Mouse (Mus musculus) myocyte (in vitro differentiated cells): Measurements from ENCODE around the gene Rpl11. TPM values are rescaled to one million over a fixed set of nuclear protein-coding genes. Genes with fewer than 3 reads are reported as not detected.
A peak's percentile ranks its signal among the peaks of the same experiment; 100 is the strongest.
"Not testable (repeated sequence)": the region's sequence is repeated elsewhere in the genome, so short reads cannot be mapped to it uniquely, and the experiment has no call there.

Experiments used
- H3K27me3 ChIP-seq: one replicate; pipeline ENCODE4 v1.6.1; 2011; ENCODE audit not compliant: control insufficient read depth, insufficient read depth, insufficient read length
- H3K36me3 ChIP-seq: one replicate; pipeline ENCODE4 v1.6.1; 2011; ENCODE audit not compliant: control insufficient read depth, insufficient read depth
- H3K4me2 ChIP-seq: one replicate; pipeline ENCODE4 v1.6.1; 2011; ENCODE audit warnings: low read depth, control low read depth
- H3K4me3 ChIP-seq: one replicate; pipeline ENCODE4 v1.5.1; 2011; ENCODE audit warnings: mild to moderate bottlenecking, control low read depth, moderate library complexity
- H3K79me2 ChIP-seq: one replicate; pipeline ENCODE4 v1.6.1; 2011; ENCODE audit not compliant: control insufficient read depth, insufficient read depth
- H3ac ChIP-seq: one replicate; pipeline ENCODE4 v1.6.1; 2011; ENCODE audit not compliant: control insufficient read depth, insufficient read length
- CEBPB ChIP-seq: IDR thresholded peaks from 2 replicates; pipeline ENCODE4 v1.6.1; 2011; ENCODE audit warnings: mild to moderate bottlenecking, moderate library complexity; ENCODE audit not compliant: poor library complexity, insufficient read depth, severe bottlenecking
- E2F4 ChIP-seq: IDR thresholded peaks from one replicate; pipeline ENCODE4 v1.6.1; 2011; ENCODE audit warnings: mild to moderate bottlenecking, control low read depth, moderate library complexity; ENCODE audit not compliant: insufficient read depth
- MAX ChIP-seq: IDR thresholded peaks from one replicate; pipeline ENCODE4 v1.6.1; 2011; ENCODE audit warnings: low read depth, mild to moderate bottlenecking, control low read depth
- MYOD1 ChIP-seq, 3 experiments: IDR thresholded peaks; one replicate each; pipeline ENCODE4 v1.6.1; 2011; ENCODE audit warnings: control low read depth in 2 of 3, low read depth in 2 of 3, mild to moderate bottlenecking in 2 of 3, moderate library complexity in 1 of 3; ENCODE audit not compliant: insufficient read length in 2 of 3, control insufficient read depth in 1 of 3
- MYOG ChIP-seq, 3 experiments: IDR thresholded peaks; one replicate each; pipeline ENCODE4 v1.6.1; 2011; ENCODE audit warnings: control low read depth in 2 of 3, low read depth in 2 of 3, mild to moderate bottlenecking in 2 of 3; ENCODE audit not compliant: insufficient read length in 2 of 3, control insufficient read depth in 1 of 3, insufficient read depth in 1 of 3
- POLR2A ChIP-seq: IDR thresholded peaks from one replicate; pipeline ENCODE4 v1.6.1; 2011; ENCODE audit warnings: low read depth, mild to moderate bottlenecking, control low read depth, moderate library complexity; ENCODE audit not compliant: insufficient read length
- POLR2AphosphoS2 ChIP-seq: IDR thresholded peaks from one replicate; pipeline ENCODE4 v1.6.1; 2011; ENCODE audit warnings: low read depth, control low read depth; ENCODE audit not compliant: insufficient read length
- REST ChIP-seq: IDR thresholded peaks from one replicate; pipeline ENCODE4 v1.6.1; 2011; ENCODE audit warnings: mild to moderate bottlenecking, control low read depth, moderate library complexity; ENCODE audit not compliant: insufficient read depth, insufficient read length
- SRF ChIP-seq: IDR thresholded peaks from one replicate; pipeline ENCODE4 v1.6.1; 2011; ENCODE audit warnings: low read depth; ENCODE audit not compliant: control insufficient read depth, insufficient read length
- TCF12 ChIP-seq: IDR thresholded peaks from one replicate; pipeline ENCODE4 v1.6.1; 2011; ENCODE audit warnings: mild to moderate bottlenecking, control low read depth; ENCODE audit not compliant: poor library complexity, insufficient read depth, severe bottlenecking
- TCF3 ChIP-seq: IDR thresholded peaks from one replicate; pipeline ENCODE4 v1.6.1; 2011; ENCODE audit warnings: low read depth, control low read depth; ENCODE audit not compliant: insufficient read length
- USF1 ChIP-seq: IDR thresholded peaks from one replicate; pipeline ENCODE4 v1.6.1; 2011; ENCODE audit warnings: low read depth, mild to moderate bottlenecking, control low read depth, moderate library complexity
- polyA plus RNA-seq: library from polyadenylated mRNA; unstranded; fragments of >200 nt; fragmentation: generic; extraction: Trizol; gene quantifications from one replicate; pipeline ENCODE4 v1.2.1, GENCODE M21; 2012; ENCODE audit warnings: missing spikeins

Rpl11 gene
- polyA plus RNA-seq, 1 experiment, result 1,551 TPM

DNA sequence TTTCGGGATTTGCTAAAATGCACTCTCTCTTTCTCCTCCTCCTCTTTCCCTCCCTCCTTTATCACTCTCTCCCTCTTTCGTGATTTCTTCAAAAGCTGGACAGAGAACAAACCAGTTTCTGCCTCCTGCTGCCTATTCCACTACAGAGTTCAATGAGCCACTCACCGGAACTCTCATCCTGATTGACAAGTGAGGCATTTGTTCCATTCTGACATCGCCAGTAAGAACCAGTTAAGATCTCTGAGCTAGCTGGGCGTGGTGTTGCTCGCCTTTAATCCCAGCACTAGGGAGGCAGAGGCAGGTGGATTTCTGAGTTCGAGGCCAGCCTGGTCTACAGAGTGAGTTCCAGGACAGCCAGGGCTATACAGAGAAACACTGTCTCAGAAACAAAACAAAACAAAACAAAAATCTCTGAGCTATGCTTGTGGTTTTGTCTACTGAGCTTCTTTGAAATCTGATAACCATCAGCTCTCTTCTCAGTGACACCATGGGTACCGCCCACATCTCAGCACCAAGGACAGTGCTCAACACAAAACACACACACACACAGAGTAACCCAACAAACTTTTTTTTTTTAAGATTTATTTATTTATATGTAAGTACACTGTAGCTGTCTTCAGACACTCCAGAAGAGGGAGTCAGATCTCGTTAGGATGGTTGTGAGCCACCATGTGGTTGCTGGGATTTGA lies 6.7 kb upstream of the Rpl11 start:
- not testable (repeated sequence) for H3K36me3 ChIP-seq, H3ac ChIP-seq, H3K4me2 ChIP-seq, H3K27me3 ChIP-seq, H3K4me3 ChIP-seq, H3K79me2 ChIP-seq
- TF ChIP-seq REST, result peak; percentile 73

DNA sequence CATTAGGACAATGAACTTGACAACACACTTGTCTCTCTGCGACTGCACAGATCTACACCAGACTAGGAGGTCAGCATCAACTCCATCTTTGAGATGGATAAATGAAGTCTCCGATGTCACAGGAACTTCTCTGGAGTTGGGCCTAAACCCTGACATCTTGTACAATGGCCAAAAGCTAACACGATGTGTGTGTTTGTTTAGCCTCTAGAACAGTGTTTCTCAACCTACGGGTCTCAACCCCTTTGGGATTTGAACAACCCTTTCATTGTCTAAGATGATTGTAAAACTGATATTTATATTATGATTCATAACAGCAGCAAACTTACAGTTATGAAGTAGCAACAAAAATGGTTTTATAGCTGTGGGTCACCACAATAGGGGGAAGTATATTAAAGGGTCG lies 4.7 kb upstream of the Rpl11 start:
- Histone ChIP-seq H3K79me2 (peaks cover 2% of the 10 kb centered on the region), H3K4me3 (no peak overlapping the region), H3K27me3 (no peaks in the 10 kb centered on the region), H3K4me2 (no peak overlapping the region), H3K36me3 (no peaks in the 10 kb centered on the region), H3ac (no peak overlapping the region)
- TF ChIP-seq MAX, result no peak
- peak; percentile 41; the same call in 1 of the 2 replicates for TF ChIP-seq CEBPB
- TF ChIP-seq TCF12, result no peak

DNA sequence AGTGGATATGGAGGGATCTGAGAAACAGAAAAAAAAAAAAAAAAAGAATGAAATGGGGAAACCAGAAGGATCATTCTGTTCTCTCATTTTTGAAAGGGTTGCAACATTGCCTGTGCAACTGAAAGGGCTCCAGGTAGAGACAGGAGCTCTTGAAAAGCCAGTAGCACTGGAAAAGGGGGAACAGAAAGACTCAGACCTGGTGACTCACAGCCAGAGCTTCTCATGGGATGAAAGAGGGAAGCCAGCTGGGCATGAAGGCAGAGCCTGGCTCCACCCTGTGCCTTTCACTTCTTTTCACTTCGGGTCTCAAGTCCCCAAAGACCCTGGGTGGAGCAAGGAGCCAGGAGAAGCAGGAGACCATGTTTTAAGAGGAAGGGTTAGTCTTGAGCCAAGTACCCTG lies 2.8 kb upstream of the Rpl11 start:
- no peaks in the 10 kb centered on the region for H3K27me3 ChIP-seq
- TF ChIP-seq SRF (no peak), MYOD1 (IDR thresholded peaks at IDR 0.05; ENCODE audit: control insufficient read depth in 1 of 3, insufficient read length in 2 of 3, low read depth in 2 of 3) (no peak), POLR2AphosphoS2 (no peak), TCF12 (no peak), REST (no peak), POLR2A (no peak), USF1 (no peak), MAX (no peak), TCF3 (no peak)
- H3K79me2 ChIP-seq, result peaks cover 21% of the 10 kb centered on the region
- no peak overlapping the region for H3ac ChIP-seq
- H3K4me2 ChIP-seq, result no peak overlapping the region
- H3K36me3 ChIP-seq, result peaks cover 13% of the 10 kb centered on the region
- H3K4me3 ChIP-seq, result no peak overlapping the region

DNA sequence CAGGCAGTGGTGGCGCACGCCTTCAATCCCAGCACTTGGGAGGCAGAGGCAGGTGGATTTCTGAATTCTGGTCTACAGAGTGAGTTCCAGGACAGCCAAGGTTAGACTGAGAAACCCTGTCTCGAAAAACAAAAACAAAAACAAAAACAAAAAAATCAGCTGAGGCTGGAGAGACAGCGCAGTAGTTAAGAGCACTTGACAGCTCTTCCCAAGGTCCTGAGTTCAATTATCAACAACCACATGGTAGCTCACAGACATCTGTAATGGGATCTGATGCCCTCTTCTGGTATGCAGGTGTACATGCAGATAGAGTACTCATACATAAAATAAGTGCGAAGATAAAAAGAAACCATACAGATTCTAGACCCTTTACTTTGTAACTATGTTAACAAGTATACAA lies 615 bp upstream of the Rpl11 start:
- TF ChIP-seq POLR2A, result no peak
- no peak for TF ChIP-seq CEBPB
- no peak for TF ChIP-seq SRF
- TF ChIP-seq REST, result no peak
- H3K4me2 ChIP-seq, result no peak overlapping the region
- H3K4me3 ChIP-seq, result no peak overlapping the region
- peaks cover 42% of the 10 kb centered on the region for H3K79me2 ChIP-seq
- H3K27me3 ChIP-seq, result no peaks in the 10 kb centered on the region
- H3K36me3 ChIP-seq, result peaks cover 35% of the 10 kb centered on the region
- H3ac ChIP-seq, result no peak overlapping the region

DNA sequence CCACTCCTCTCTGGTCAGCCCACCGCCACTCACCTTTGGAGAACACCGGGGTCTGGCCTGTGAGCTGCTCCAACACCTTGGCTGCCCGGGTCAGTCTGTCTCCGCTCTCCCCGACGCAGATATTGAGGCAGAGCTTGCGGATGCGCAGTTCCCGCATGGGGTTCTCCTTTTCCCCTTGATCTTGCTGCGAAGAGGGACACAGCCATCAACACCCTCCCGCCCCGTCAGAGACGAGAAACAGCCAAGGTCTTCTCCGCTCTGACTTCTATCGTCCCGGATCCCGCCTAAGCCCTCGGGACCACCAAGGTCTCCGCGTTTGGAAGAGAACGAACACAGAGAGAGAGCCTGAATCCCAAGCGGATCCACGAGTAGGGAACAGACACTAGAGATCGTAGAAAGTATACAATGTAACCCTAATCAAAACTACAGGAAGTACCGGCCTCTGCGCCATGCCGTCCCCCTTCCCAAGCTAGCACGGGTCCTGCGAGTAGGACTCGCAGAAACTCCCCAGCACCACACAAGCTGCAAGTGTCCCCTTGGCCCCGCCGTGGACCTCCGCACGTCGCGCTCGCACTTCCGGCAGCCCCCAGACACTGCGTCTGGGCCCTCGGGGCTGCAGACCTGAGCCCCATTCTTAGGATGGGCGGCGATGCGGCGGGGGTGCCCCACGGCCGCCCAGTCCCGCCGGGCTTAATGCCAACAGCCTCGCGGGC lies 538 bp downstream of the Rpl11 start:
- Histone ChIP-seq H3K4me3 (peak overlapping the region; percentile 99), H3K4me2 (peak overlapping the region; percentile 99), H3ac (peak overlapping the region; percentile 50), H3K79me2 (peaks cover 44% of the 10 kb centered on the region), H3K36me3 (peaks cover 41% of the 10 kb centered on the region), H3K27me3 (no peaks in the 10 kb centered on the region)
- TF ChIP-seq MYOD1 (IDR thresholded peaks at IDR 0.05; ENCODE audit: control insufficient read depth in 1 of 3, insufficient read length in 2 of 3, low read depth in 2 of 3) (no peak), E2F4 (no peak), REST (no peak)

DNA sequence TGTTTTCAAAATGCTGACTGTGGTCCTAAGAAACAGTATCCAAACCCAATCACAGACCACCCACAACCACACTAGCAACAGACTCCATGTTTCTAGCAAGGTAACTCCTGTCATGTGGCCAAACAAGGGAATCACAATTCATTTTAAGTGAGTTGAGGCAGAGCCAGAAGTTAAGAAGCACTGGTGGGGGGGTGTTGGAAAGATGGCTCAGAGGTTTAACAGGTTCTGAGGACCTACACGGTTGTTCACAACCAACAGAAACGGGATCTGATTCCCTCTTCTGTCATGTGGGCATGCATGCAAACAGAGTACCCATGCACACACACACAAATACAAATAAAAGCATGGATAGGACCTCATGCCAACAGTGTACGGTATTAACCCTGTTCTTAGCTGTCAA lies 1.2 kb downstream of the Rpl11 start:
- peak overlapping the region; percentile 99 for H3K4me2 ChIP-seq
- no peaks in the 10 kb centered on the region for H3K27me3 ChIP-seq
- no peak for TF ChIP-seq MAX
- TF ChIP-seq E2F4, result no peak
- no peak for TF ChIP-seq USF1
- no peak for TF ChIP-seq TCF3
- no peak for TF ChIP-seq TCF12
- TF ChIP-seq REST, result no peak
- no peak for TF ChIP-seq POLR2AphosphoS2
- TF ChIP-seq POLR2A, result no peak
- TF ChIP-seq MYOD1 (IDR thresholded peaks at IDR 0.05; ENCODE audit: control insufficient read depth in 1 of 3, insufficient read length in 2 of 3, low read depth in 2 of 3), result no peak
- TF ChIP-seq MYOG (IDR thresholded peaks at IDR 0.05; ENCODE audit: control insufficient read depth in 1 of 3, insufficient read depth in 1 of 3, insufficient read length in 2 of 3, low read depth in 2 of 3), result no peak
- no peak for TF ChIP-seq SRF
- TF ChIP-seq CEBPB, result no peak
- peaks cover 41% of the 10 kb centered on the region for H3K36me3 ChIP-seq
- peak overlapping the region; percentile 50 for H3ac ChIP-seq
- H3K79me2 ChIP-seq, result peaks cover 44% of the 10 kb centered on the region
- peak overlapping the region; percentile 99 for H3K4me3 ChIP-seq
